Mouse (Mus musculus) liver, embryonic 16.5 days (tissue): ENCODE measurements around the gene Dntt. TPM values are rescaled to one million over a fixed set of nuclear protein-coding genes. Genes with fewer than 3 reads are reported as not detected.

Experiments used
- ATAC-seq: fragments of 200-750 bp; cut with Nextera tagmentation; 2 replicates; pipeline ENCODE4 v1.8.0; 2017; ENCODE audit warnings: low read depth, mild to moderate bottlenecking, moderate number of reproducible peaks, moderate library complexity
- H3K27ac ChIP-seq: fragments of 300-500 bp; sonication (generic); 2 replicates; pipeline ENCODE4 v1.5.1; 2014; ENCODE audit warnings: mild to moderate bottlenecking, low read length
- H3K27me3 ChIP-seq: fragments of 300-500 bp; sonication (generic); 2 replicates; pipeline ENCODE4 v1.6.1; 2014; ENCODE audit warnings: low read depth, low read length, mixed read lengths; ENCODE audit not compliant: control insufficient read depth, insufficient read depth
- H3K36me3 ChIP-seq: fragments of 300-500 bp; sonication (generic); 2 replicates; pipeline ENCODE4 v1.6.1; 2014; ENCODE audit warnings: mild to moderate bottlenecking; ENCODE audit not compliant: control insufficient read depth, insufficient read depth
- H3K4me1 ChIP-seq: fragments of 300-500 bp; sonication (generic); 2 replicates; pipeline ENCODE4 v1.6.1; 2014; ENCODE audit warnings: low read depth, low read length, mixed read lengths; ENCODE audit not compliant: control insufficient read depth
- H3K4me2 ChIP-seq: fragments of 300-500 bp; sonication (generic); 2 replicates; pipeline ENCODE4 v1.6.1; 2014; ENCODE audit warnings: low read depth, low read length, mixed read lengths
- H3K4me3 ChIP-seq: fragments of 300-500 bp; sonication (generic); 2 replicates; pipeline ENCODE4 v1.5.1; 2014; ENCODE audit warnings: low read depth, mild to moderate bottlenecking, low read length
- H3K9ac ChIP-seq: fragments of 300-500 bp; sonication (generic); 2 replicates; pipeline ENCODE4 v1.6.1; 2014; ENCODE audit warnings: low read depth, low read length
- H3K9me3 ChIP-seq: fragments of 300-500 bp; sonication (generic); replicated peaks from 2 replicates; pipeline ENCODE4 v1.6.1; 2016; ENCODE audit warnings: low read length; ENCODE audit not compliant: control insufficient read depth
- WGBS: fragments of 180-500 bp; shearing (Covaris S2); extraction: QIAGEN DNeasy Blood & Tissue Kit; methylation state at CpG from one replicate; pipeline ENCODE4 v1.1.7; 2014; ENCODE audit not compliant: insufficient replicate concordance; 5-methylcytosine and 5-hydroxymethylcytosine counted together
- polyA plus RNA-seq: library from polyadenylated mRNA; unstranded; fragments of >200 nt; fragmentation: Nextera tagmentation; extraction: Ambion mirVana; gene quantifications from 2 replicates; pipeline ENCODE4 v1.2.1, GENCODE M21; 2015

The Dntt gene
- polyA plus RNA-seq, 1 experiment from 2014 or later, result not detected

DNA sequence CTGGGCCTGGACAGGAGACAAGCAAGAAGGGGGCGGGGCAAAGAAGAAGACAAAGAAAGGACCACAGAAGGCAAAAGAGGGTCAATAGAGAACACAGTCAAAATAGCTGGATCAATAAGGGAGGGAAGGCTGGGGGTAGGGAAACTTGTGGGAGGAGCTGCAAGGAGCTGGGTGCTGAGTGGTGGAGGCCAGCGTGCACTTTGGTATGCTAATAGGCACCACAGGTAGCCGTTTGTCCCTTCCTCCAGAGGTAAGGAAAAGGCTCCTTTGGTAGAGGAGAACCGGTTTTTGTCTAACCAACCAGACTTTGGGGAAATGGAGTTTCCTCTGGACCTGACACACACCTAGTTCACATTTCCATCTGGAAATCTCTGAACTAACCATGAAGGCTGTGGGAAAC, 22.5 kb upstream of the Dntt start:
- Histone ChIP-seq H3K9me3 (no peaks in the 10 kb centered on the region), H3K27me3 (no peaks in the 10 kb centered on the region), H3K36me3 (no peaks in the 10 kb centered on the region), H3K4me3 (no peak overlapping the region), H3K9ac (no peak overlapping the region), H3K27ac (no peak overlapping the region), H3K4me2 (no peak overlapping the region), H3K4me1 (no peaks in the 10 kb centered on the region)
- 37% methylated on average over 4 of the region's 4 CpGs for WGBS
- ATAC-seq, result no peak

DNA sequence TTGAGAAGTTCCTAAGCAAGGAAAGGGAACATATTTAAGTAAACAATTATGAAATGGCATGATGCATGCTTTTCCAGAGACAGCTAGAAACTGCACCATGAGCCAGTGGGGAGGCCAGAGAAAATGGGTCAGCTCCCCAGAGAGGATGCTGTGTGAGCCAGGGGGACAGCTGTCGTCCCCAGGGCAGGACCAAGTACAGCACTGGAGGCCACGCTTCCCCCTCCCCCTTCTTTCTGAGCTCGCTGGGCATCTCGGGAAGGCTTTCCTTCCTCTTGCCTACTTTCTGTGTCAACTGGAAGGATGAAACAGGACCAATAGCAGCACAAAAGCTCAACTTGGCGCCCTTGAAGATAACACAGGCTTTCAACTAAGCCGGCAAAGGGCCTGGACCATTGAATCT, 21.7 kb upstream of the Dntt start:
- Histone ChIP-seq H3K27me3 (no peaks in the 10 kb centered on the region), H3K36me3 (no peaks in the 10 kb centered on the region), H3K4me1 (no peaks in the 10 kb centered on the region), H3K4me2 (no peak overlapping the region), H3K27ac (no peak overlapping the region), H3K9me3 (no peaks in the 10 kb centered on the region), H3K9ac (no peak overlapping the region), H3K4me3 (no peak overlapping the region)
- 33% methylated on average over 6 of the region's 6 CpGs for WGBS
- no peak for ATAC-seq

DNA sequence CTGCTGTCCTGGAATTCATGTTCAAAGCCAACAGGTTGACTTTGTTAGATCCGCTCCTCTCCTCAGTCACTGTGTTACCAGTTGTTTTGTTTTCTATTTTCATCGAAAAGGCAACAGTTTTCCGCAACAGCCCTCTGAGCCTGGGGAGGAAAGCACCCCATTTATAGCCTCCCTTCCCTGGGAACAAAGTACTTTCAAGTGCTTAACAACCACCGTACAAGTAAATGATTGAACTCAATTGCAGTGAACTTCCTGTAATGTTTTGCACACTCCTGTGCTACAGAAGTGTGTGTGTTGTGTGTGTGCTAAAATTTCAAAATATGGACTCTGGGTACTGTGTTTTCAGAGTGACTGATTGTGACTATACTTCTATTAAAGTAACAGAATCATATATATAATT, 21.3 kb upstream of the Dntt start:
- no peaks in the 10 kb centered on the region for H3K9me3 ChIP-seq
- H3K4me2 ChIP-seq, result no peak overlapping the region
- H3K9ac ChIP-seq, result no peak overlapping the region
- WGBS, result 50% methylated on average over 4 of the region's 4 CpGs
- no peaks in the 10 kb centered on the region for H3K36me3 ChIP-seq
- ATAC-seq, result no peak
- H3K4me1 ChIP-seq, result no peaks in the 10 kb centered on the region
- no peaks in the 10 kb centered on the region for H3K27me3 ChIP-seq
- no peak overlapping the region for H3K4me3 ChIP-seq
- H3K27ac ChIP-seq, result no peak overlapping the region

DNA sequence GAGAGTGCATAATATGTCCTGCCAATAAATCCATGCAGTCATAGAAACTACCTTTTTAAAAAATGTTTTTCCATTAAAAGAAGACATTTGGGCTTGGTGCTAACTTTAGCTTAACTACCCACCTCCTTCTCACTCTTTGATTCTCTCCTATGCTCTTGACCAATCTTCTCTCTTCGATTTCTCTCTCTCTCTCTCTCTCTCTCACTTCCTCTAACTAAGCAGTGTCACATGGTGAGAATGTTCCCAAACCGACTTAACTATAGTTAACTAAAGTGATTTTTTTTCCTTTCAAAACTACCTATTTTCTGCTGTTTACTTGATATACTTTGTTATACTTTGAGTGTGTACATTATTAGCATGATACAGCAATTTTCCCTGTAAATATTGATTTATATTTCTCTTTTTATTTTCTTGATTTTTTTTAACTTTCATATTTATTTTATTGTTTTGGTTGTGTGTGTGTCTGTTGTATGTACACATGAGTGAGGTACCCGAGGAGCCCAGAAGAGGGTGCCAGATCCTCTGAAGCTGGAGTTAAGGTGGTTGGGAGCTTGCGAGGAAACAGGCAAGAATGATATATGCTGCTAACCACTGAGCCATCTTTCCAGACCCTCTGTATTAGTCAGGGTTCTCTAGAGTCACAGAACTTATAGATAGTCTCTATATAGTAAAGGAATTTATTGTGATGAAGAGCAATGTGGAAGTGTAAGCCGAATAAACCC, 20.2 kb upstream of the Dntt start:
- Histone ChIP-seq H3K27me3 (no peaks in the 10 kb centered on the region), H3K4me3 (no peak overlapping the region), H3K36me3 (no peaks in the 10 kb centered on the region), H3K4me1 (no peaks in the 10 kb centered on the region), H3K9ac (no peak overlapping the region), H3K9me3 (no peaks in the 10 kb centered on the region), H3K4me2 (no peak overlapping the region), H3K27ac (no peak overlapping the region)
- ATAC-seq, result no peak
- WGBS, result 63% methylated on average over 5 of the region's 5 CpGs

DNA sequence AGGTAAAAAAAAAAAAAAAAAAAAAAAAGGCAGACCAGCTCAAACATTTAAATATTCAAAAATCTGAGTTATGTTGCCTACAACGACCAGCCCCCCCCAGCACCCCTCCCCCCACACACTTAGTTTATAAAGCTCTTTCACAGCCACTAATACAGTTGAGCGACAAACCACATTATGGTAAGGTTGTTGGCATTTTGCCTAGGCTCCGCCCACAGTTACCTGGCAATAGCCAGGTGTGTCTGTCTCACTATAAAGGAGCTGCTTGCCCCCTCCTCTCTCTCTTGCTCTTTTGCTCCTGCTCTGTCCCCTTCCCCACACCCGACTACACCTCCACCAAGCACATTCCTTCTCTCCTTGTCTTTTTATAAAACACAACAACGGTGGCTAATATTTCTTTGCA, 17.4 kb upstream of the Dntt start:
- H3K4me2 ChIP-seq, result no peak overlapping the region
- H3K27me3 ChIP-seq, result no peaks in the 10 kb centered on the region
- peaks cover 3% of the 10 kb centered on the region for H3K4me1 ChIP-seq
- no peak overlapping the region for H3K4me3 ChIP-seq
- no peaks in the 10 kb centered on the region for H3K9me3 ChIP-seq
- no peaks in the 10 kb centered on the region for H3K36me3 ChIP-seq
- no peak for ATAC-seq
- 33% methylated on average over 5 of the region's 5 CpGs for WGBS
- H3K9ac ChIP-seq, result no peak overlapping the region
- no peak overlapping the region for H3K27ac ChIP-seq

DNA sequence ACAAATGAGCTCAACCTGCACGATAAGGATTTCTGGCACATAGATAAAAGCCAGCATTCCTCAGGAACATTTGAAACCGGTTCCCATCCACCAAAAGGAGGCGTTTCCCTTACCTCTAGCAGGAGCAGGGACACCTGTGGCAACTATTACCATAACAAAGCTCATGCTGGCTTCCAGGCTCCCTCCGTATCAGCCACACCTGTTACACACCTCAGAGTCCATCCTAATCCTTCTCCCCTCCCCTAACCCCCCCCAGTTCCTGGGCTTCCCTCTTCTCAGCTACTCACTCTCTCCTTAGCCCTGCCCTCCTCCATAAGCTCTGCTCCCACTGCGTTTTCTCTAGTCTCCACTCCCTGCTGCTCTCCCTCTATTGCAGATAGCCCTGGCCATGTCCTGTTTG, 15.5 kb upstream of the Dntt start:
- 11% methylated on average over 5 of the region's 5 CpGs for WGBS
- Histone ChIP-seq H3K4me1 (peaks cover 3% of the 10 kb centered on the region), H3K9ac (no peak overlapping the region), H3K4me2 (no peak overlapping the region), H3K9me3 (no peaks in the 10 kb centered on the region), H3K36me3 (no peaks in the 10 kb centered on the region), H3K27me3 (no peaks in the 10 kb centered on the region), H3K27ac (no peak overlapping the region), H3K4me3 (no peak overlapping the region)
- no peak for ATAC-seq

DNA sequence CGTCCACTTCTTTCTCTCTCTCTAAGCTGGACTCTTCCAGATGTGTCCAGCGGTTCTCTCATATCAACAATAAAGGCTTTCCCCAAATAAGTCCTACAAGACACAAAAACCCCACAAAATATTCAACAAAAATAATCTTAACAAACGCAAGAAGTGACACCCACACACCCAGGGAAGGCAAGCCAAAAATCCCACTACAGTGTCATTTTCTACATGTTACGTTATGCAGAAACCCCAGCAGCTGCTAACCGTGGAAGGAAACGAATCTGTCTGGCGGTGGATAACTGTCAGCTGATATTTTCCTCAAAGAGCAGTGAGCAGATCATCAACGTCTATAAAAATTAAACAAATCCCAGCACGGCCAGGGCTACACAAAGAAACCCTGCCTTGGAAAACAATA, 15.1 kb upstream of the Dntt start:
- ATAC-seq, result no peak
- no peak overlapping the region for H3K4me3 ChIP-seq
- H3K4me2 ChIP-seq, result no peak overlapping the region
- H3K27ac ChIP-seq, result no peak overlapping the region
- H3K36me3 ChIP-seq, result no peaks in the 10 kb centered on the region
- H3K9ac ChIP-seq, result no peak overlapping the region
- 10% methylated on average over 9 of the region's 9 CpGs for WGBS
- H3K27me3 ChIP-seq, result no peaks in the 10 kb centered on the region
- no peaks in the 10 kb centered on the region for H3K9me3 ChIP-seq
- peaks cover 3% of the 10 kb centered on the region for H3K4me1 ChIP-seq

DNA sequence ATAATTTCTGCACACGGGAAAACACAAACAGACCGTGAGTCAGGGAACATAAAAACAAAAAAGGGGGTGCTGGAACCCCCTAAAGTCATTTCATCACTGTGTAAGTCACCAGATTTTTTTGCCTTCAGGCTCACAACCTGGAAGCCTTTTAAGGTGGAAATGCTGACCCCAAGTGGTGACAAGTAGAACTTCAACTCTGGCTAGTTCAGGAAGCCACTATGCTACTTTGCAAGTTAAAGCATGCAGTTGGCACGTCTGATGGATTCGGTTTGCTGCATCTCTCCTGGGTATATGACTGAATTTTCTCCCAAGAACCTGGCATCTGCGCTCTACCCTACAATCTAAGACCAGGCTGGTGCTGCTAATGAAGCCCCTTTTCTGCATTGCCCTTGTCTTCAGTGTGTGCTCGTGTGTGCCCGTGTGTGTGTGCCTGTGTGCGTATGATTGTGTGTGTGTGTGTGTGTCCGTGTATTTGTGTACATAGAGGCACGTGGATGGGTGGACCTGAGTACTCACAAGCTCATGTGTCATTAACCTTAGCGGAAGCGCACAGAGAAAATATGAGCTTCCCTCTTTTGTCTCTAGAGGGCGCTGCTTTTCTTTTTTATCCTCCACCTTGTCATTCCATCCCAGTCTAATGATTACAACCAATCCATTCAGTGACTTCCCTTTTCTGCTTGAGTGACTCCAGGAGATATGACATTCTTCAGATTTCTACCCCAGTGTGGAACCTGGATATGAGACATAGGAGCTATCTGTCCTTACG, 12.9 kb upstream of the Dntt start:
- Histone ChIP-seq H3K36me3 (no peaks in the 10 kb centered on the region), H3K4me2 (peak overlapping the region; percentile 55), H3K9ac (0 out of 2 replicates have a peak overlapping the region, but pooled peaks have one; percentile 14), H3K4me3 (peak overlapping the region; percentile 11; the same call in 1 of the 2 replicates), H3K27me3 (no peaks in the 10 kb centered on the region; the same call in 1 of the 2 replicates), H3K27ac (no peak overlapping the region), H3K9me3 (no peaks in the 10 kb centered on the region), H3K4me1 (peaks cover 3% of the 10 kb centered on the region)
- 14% methylated on average over 14 of the region's 14 CpGs for WGBS
- ATAC-seq, result no peak

DNA sequence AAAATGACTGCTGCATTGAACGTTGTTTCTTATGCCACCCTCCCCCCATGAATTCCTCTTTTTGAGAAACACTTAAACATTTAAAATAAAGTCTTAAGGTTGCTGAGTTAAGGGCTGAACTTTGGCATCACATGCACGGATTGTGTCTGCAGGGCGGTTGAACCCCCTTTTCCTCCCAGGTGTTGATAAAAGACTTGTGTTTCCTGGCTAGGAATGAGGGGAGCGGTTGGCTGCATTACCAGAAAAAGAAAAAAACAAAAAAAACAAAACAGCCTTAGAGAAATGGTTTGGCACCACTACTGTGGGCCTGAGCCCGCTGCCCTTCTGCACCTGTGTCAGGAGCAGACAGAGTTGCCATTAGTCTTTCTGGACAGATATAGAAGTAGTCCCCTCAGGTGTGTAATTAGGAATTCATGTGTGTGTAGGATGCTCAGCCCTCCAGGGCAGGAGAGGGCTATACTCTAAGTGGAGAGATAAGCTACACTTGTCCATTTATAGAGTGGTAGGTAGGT, 9.9 kb upstream of the Dntt start:
- Histone ChIP-seq H3K4me1 (peaks cover 3% of the 10 kb centered on the region), H3K9ac (no peak overlapping the region), H3K27ac (no peak overlapping the region), H3K4me2 (no peak overlapping the region), H3K4me3 (no peak overlapping the region), H3K36me3 (no peaks in the 10 kb centered on the region), H3K27me3 (no peaks in the 10 kb centered on the region; the same call in 1 of the 2 replicates), H3K9me3 (no peaks in the 10 kb centered on the region)
- WGBS, result 65% methylated on average over 5 of the region's 5 CpGs
- ATAC-seq, result no peak
